Mouse (Mus musculus) forebrain, embryonic 10.5 days (tissue): Measurements from ENCODE around the gene Acaca. TPM values are rescaled to one million over a fixed set of nuclear protein-coding genes. Genes with fewer than 3 reads are reported as not detected.

Experiments used
- DNase-seq: peaks from one replicate; pipeline ENCODE4 v3.0.0-alpha.2; 2017; ENCODE audit warnings: low spot score; ENCODE audit errors: extremely low spot score
- H3K27ac ChIP-seq: fragments of 300-500 bp; sonication (generic); 2 replicates; pipeline ENCODE4 v1.5.1; 2016; ENCODE audit warnings: mild to moderate bottlenecking
- H3K27me3 ChIP-seq: fragments of 300-500 bp; sonication (generic); 2 replicates; pipeline ENCODE4 v1.6.1; 2016; ENCODE audit warnings: mild to moderate bottlenecking; ENCODE audit not compliant: poor library complexity, severe bottlenecking
- H3K36me3 ChIP-seq: fragments of 300-500 bp; sonication (generic); replicated peaks from 2 replicates; pipeline ENCODE4 v1.6.1; 2016; ENCODE audit warnings: mild to moderate bottlenecking, moderate library complexity
- H3K4me1 ChIP-seq: fragments of 300-500 bp; sonication (generic); 2 replicates; pipeline ENCODE4 v1.6.1; 2016
- H3K4me3 ChIP-seq: fragments of 300-500 bp; sonication (generic); 2 replicates; pipeline ENCODE4 v1.5.1; 2016; ENCODE audit warnings: mild to moderate bottlenecking, moderate library complexity
- H3K9me3 ChIP-seq: fragments of 300-500 bp; sonication (generic); 2 replicates; pipeline ENCODE4 v1.6.1; 2016; ENCODE audit warnings: mild to moderate bottlenecking, moderate library complexity
- WGBS: fragments of 180-500 bp; shearing (Covaris S2); methylation state at CpG from one replicate; pipeline ENCODE4 v1.1.7; 2016; 5-methylcytosine and 5-hydroxymethylcytosine counted together
- polyA plus RNA-seq: library from polyadenylated mRNA; unstranded; fragments of >200 nt; fragmentation: Nextera tagmentation; extraction: Ambion mirVana; gene quantifications from 2 replicates; pipeline ENCODE4 v1.2.1, GENCODE M21; 2016

Acaca gene
- polyA plus RNA-seq, 1 experiment from 2014 or later = 26.8 TPM

DNA sequence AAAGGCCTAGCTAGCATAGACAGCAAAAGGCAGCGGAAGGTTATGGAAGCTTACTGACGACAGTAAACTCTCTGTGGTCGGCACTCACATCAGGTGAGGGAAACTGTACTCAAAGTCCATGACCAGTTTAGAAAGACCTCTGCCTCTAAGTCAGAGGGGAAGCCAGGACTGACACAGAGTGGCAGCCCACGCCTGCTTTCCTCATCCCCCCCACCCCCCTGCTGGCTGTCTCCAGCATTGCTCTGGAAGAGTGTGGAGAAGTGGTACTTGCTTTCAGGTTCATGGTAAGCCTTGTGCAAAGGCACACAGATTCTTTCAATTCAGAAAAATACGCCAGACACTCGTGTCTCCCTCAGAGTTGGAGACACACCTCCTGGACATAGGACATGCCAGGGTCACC lies 305.4 kb downstream of the Acaca start:
- Histone ChIP-seq H3K27ac (no peak overlapping the region), H3K36me3 (peaks cover 5% of the 10 kb centered on the region), H3K9me3 (no peaks in the 10 kb centered on the region), H3K4me3 (no peak overlapping the region), H3K4me1 (peaks cover 10% of the 10 kb centered on the region), H3K27me3 (no peaks in the 10 kb centered on the region)
- WGBS = 73% methylated on average over 6 of the region's 6 CpGs
- DNase-seq = no peak

DNA sequence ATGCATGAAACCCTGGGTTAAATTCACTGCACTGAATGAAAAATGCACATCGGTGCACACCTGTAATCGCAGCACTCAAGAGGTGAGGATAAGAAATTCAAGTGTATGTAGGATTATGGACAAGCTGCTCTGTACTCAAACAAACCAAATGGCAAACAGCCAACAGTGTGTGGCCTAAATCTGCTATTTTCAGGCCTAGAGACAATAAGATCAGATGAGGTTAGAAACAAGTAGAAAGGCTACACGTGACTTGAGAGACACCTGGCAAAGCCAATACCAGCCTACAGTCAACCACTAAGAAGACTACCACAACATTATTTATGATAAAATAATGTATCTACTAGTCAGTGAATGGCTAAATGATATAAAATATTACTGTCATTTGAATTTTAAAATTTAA lies 310.9 kb downstream of the Acaca start:
- WGBS = 93% methylated on average over 3 of the region's 3 CpGs
- DNase-seq = no peak
- no peak overlapping the region for H3K27ac ChIP-seq
- H3K27me3 ChIP-seq = no peaks in the 10 kb centered on the region
- no peaks in the 10 kb centered on the region for H3K9me3 ChIP-seq
- H3K36me3 ChIP-seq = peaks cover 18% of the 10 kb centered on the region
- H3K4me3 ChIP-seq = no peak overlapping the region
- no peaks in the 10 kb centered on the region for H3K4me1 ChIP-seq

DNA sequence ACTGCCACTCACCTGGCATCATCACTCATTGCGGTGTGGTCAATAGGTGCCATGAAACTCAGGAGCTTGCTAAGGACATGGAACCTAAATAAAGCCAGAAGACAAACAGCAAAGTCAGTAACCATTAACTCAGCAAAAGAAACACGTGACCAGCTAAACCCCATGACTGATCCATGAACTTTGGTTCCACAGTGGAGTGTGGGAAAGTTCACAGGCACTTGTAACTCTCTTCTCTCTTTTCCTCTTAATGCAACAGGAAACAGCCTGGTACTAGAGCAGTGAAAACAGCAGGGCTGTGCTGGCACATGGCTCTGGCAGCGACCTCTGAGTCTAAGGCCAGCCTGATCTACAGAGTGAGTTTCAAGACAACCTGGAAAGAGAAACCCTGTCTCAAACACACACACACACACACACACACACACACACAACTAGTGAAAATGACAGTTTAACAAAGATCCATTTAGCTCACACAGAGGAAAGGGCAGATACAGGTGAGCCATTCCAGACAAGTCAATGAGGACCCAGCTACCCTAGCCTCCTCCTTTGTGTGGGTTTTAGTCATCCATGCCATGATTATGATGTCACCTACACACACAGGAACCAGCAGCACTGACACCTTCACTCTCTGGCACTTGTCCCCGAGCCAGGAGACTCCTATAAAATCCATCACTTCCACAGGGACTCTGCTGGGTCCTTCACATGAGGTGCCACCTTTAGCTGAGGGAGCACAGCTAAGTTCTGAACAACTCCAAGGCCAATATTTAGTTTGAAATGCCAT lies 313.3 kb downstream of the Acaca start:
- H3K36me3 ChIP-seq = peaks cover 20% of the 10 kb centered on the region
- no peaks in the 10 kb centered on the region for H3K9me3 ChIP-seq
- no peaks in the 10 kb centered on the region for H3K4me1 ChIP-seq
- WGBS = 94% methylated on average over 4 of the region's 4 CpGs
- no peak overlapping the region for H3K27ac ChIP-seq
- DNase-seq = no peak
- H3K27me3 ChIP-seq = no peaks in the 10 kb centered on the region
- H3K4me3 ChIP-seq = no peak overlapping the region

Other genes starting within 250 kb of the Acaca start
- 47.4 and 50.3 TPM in 2 replicates for gene Ddx52, start 187.6 kb upstream of the Acaca start, polyA plus RNA-seq
- 10.1 and 11.9 TPM in 2 replicates for gene Synrg, start 165.2 kb upstream of the Acaca start, polyA plus RNA-seq
- gene Dusp14, start 60.4 kb upstream of the Acaca start, polyA plus RNA-seq = 12.0 and 12.5 TPM in 2 replicates
- 43.6 and 43.7 TPM in 2 replicates for gene Tada2a, start 72 bp upstream of the Acaca start, polyA plus RNA-seq
- gene Gm11437, start 37.8 kb downstream of the Acaca start, polyA plus RNA-seq = not detected in 2 replicates